Mouse (Mus musculus) layer of hippocampus, postnatal 14 days (tissue): ENCODE results near the gene Olfr1097. TPM values are rescaled to one million over a fixed set of nuclear protein-coding genes. Genes with fewer than 3 reads are reported as not detected.

Experiments
- DNase-seq, 2 experiments: peaks; one replicate each; pipeline ENCODE4 v3.0.0; 2021 to 2022; ENCODE audit warnings: low spot score in 2 of 2, mixed read lengths in 1 of 2
- long read RNA-seq, 2 experiments: library from polyadenylated mRNA; stranded (forward); transcript quantifications; one replicate each; pipeline ENCODE4 v2.0.0; 2021
- total RNA-seq, 2 experiments: library from RNA; stranded (reverse); gene quantifications; 2 replicates each; pipeline ENCODE4 v1.2.3; 2021

The Olfr1097 gene
- total RNA-seq: not detected
- long read RNA-seq, experiment 1: 0 reads
- long read RNA-seq, experiment 2: 0 reads

GRCm38 (mm10) chr2:86892116-86892515, at the start of gene Olfr1097:
TSS of gene Olfr1097 (minus strand) at chr2:86892216.
- DNase-seq: no peak

- DNase-seq: peak in 1 of 2 experiments; percentile 1
Measured at GRCm38 (mm10) chr2:86926557-86926956, 34.5 kb upstream of the Olfr1097 start.

GRCm38 (mm10) chr2:86924445-86924844, 32.4 kb upstream of the Olfr1097 start, which contains the start of gene Olfr1098:
TSS of gene Olfr1098 (minus strand) at chr2:86924545.
- no peak for DNase-seq

GRCm38 (mm10) chr2:86905647-86906046, 13.6 kb upstream of the Olfr1097 start:
- peak in 1 of 2 experiments; percentile 5 for DNase-seq

GRCm38 (mm10) chr2:86874702-86875101, 17.3 kb downstream of the Olfr1097 start, which contains the start of gene Gm13723:
TSS of gene Gm13723 (minus strand) at chr2:86874802.
- DNase-seq: no peak

GRCm38 (mm10) chr2:86851596-86851995, 40.4 kb downstream of the Olfr1097 start, which contains the start of gene Olfr1095:
TSS of gene Olfr1095 (minus strand) at chr2:86851696.
- no peak for DNase-seq

Other genes starting within 250 kb of the Olfr1097 start
- not detected for gene Olfr1085, start 230.2 kb downstream of the Olfr1097 start, total RNA-seq
- not detected for gene Olfr1086, start 212.1 kb downstream of the Olfr1097 start, total RNA-seq
- gene Olfr1087, start 193.8 kb downstream of the Olfr1097 start, total RNA-seq: not detected
- gene Olfr1089, start 158.5 kb downstream of the Olfr1097 start, total RNA-seq: not detected
- gene Olfr1090, start 133.2 kb downstream of the Olfr1097 start, total RNA-seq: not detected
- not detected for gene Olfr1093, start 109.7 kb downstream of the Olfr1097 start, total RNA-seq
- gene Olfr141, start 82.2 kb downstream of the Olfr1097 start, total RNA-seq: not detected
- gene Olfr1094, start 67.6 kb downstream of the Olfr1097 start, total RNA-seq: not detected
- not detected for gene Olfr1095, start 40.5 kb downstream of the Olfr1097 start, total RNA-seq
- not detected for gene Gm13723, start 17.4 kb downstream of the Olfr1097 start, total RNA-seq
- not detected for gene Olfr1098, start 32.3 kb upstream of the Olfr1097 start, total RNA-seq
- gene Olfr1099, start 68.5 kb upstream of the Olfr1097 start, total RNA-seq: not detected
- gene Olfr1100, start 87.7 kb upstream of the Olfr1097 start, total RNA-seq: not detected
- not detected for gene Olfr1101, start 99.0 kb upstream of the Olfr1097 start, total RNA-seq
- not detected for gene Olfr1102, start 106.2 kb upstream of the Olfr1097 start, total RNA-seq
- gene Olfr1104, start 134.9 kb upstream of the Olfr1097 start, total RNA-seq: not detected
- not detected for gene Olfr1105, start 144.3 kb upstream of the Olfr1097 start, total RNA-seq
- gene Olfr1106, start 160.1 kb upstream of the Olfr1097 start, total RNA-seq: not detected
- gene Olfr1107, start 183.6 kb upstream of the Olfr1097 start, total RNA-seq: not detected
- gene Olfr1109, start 203.8 kb upstream of the Olfr1097 start, total RNA-seq: not detected
- not detected for gene Olfr259, start 222.4 kb upstream of the Olfr1097 start, total RNA-seq
- not detected for gene Olfr1110, start 248.1 kb upstream of the Olfr1097 start, total RNA-seq